Mouse (Mus musculus): Measurements from ENCODE around the gene Tmem50a. TPM values are rescaled to one million over a fixed set of nuclear protein-coding genes. Genes with fewer than 3 reads are reported as not detected.

The Tmem50a gene
- 107 and 112 TPM in 2 replicates for polyA plus RNA-seq (2016; fragmentation: Nextera tagmentation; extraction: Ambion mirVana)

DNA sequence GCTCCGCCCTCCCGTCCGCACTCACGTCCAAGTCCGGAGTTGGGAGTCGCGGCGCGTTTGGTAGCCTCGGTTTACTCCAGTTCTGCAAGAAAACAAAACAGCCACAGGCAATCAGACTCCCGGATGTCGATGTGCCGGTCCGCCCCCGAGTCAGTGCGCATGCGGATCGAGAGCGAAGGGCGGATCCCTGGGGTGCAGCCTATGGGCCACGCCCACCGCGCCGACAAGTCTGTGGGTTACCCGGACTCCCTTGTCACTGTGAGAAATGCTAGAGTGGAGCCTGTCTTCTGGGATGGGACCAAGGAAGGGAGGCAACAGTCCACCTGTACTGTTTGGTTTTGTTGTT lies at the start of gene Tmem50a:
TSS of gene Tmem50a (minus strand) at position 161 of the 346 bp plus-strand sequence.
- Histone ChIP-seq H3K4me1 (peaks cover 25% of the 10 kb centered on the region), H3K4me3 (peak within 1 kb of the TSS; percentile 94), H3K27me3 (ENCODE audit: poor library complexity, severe bottlenecking) (no peaks in the 10 kb centered on the region), H3K27ac (peak within 1 kb of the TSS; percentile 91), H3K36me3 (replicated peaks) (peaks cover 28% of the 10 kb centered on the region), H3K9me3 (peaks cover 5% of the 10 kb centered on the region; the same call in 1 of the 2 replicates)
- 0% methylated on average over 25 of the region's 25 CpGs for WGBS
- DNase-seq (ENCODE audit: extremely low spot score, low spot score), result peak; percentile 90

DNA sequence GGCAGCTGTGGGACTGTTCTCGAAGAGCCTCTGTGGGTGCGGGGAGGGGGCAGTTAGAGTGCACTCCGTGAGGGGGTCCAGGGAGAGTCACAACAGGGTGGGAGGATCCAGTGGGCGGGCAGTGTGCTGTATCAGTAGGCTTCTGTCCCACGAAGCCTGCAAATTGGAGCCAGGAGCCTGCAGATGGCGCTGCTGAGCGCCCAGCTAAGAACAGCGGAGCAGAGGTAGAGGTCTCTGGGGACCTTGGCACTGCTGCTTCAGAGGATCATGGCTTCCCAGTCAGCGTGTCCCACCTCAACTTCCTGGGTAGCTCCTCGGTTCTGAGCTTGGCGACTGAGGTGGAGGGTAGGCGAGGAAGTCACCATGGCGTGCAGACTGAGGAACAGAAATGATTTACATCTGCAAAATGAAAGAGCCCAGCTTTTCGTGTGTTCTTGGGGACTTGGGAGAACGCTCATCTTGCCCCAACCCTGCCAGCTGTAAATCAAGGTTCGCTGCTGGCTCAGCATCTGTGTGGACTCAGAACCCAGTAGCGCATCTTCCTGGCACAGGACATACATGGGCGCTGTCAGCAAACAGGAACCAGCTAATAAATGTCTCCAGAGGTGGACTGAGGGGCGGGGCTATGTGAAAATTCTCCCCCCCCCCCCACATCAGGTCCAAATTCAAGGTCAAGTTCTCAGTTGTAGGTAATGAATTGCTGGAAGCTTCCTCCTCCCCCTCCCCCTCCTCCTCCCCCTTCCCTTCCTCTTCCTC lies 48.4 kb upstream of the Tmem50a start:
- peak; percentile 58 for DNase-seq (ENCODE audit: extremely low spot score, low spot score)
- Histone ChIP-seq H3K4me1 (peaks cover 8% of the 10 kb centered on the region), H3K9me3 (no peaks in the 10 kb centered on the region), H3K4me3 (peak overlapping the region; percentile 24; the same call in 1 of the 2 replicates), H3K27me3 (ENCODE audit: poor library complexity, severe bottlenecking) (peaks cover 14% of the 10 kb centered on the region; the same call in 1 of the 2 replicates), H3K27ac (0 out of 2 replicates have a peak overlapping the region, but pooled peaks have one; percentile 22), H3K36me3 (replicated peaks) (no peaks in the 10 kb centered on the region)
- 28% methylated on average over 19 of the region's 19 CpGs for WGBS

- no peaks in the 10 kb centered on the region for H3K9me3 ChIP-seq
- peak; percentile 39 for DNase-seq (ENCODE audit: extremely low spot score, low spot score)
- H3K27ac ChIP-seq, result no peak overlapping the region
- H3K4me3 ChIP-seq, result no peak overlapping the region
- no peaks in the 10 kb centered on the region for H3K36me3 ChIP-seq (replicated peaks)
- 21% methylated on average over 3 of the region's 3 CpGs for WGBS
- peaks cover 11% of the 10 kb centered on the region; the same call in 1 of the 2 replicates for H3K4me1 ChIP-seq
- peaks cover 42% of the 10 kb centered on the region for H3K27me3 ChIP-seq (ENCODE audit: poor library complexity, severe bottlenecking)
Measured at GRCm38 (mm10) chr4:134956328-134956727, 41.5 kb upstream of the Tmem50a start.

DNA sequence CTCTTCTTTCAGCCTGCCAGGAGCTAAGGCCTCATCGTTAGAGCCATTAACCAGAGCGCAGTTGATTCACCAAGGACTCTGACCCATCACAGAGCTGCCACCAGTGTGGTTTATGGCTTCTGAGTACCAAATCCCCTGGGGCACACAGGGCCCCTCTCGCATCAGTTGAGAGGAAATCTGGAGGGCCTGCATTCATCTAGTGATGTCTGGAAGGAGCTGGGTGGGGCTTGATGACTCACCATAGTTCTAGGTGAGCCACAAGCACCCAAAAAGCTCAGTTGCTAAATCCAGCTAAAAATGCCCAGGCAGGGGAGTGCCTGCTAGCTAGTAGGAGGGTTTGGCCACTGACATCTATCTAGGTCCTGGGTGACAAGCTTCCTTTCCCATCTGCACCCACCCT lies 41.0 kb upstream of the Tmem50a start:
- Histone ChIP-seq H3K9me3 (no peaks in the 10 kb centered on the region), H3K27me3 (ENCODE audit: poor library complexity, severe bottlenecking) (peaks cover 42% of the 10 kb centered on the region), H3K27ac (no peak overlapping the region), H3K36me3 (replicated peaks) (no peaks in the 10 kb centered on the region), H3K4me1 (peaks cover 11% of the 10 kb centered on the region; the same call in 1 of the 2 replicates), H3K4me3 (no peak overlapping the region)
- DNase-seq (ENCODE audit: extremely low spot score, low spot score), result no peak
- 92% methylated on average over 3 of the region's 3 CpGs for WGBS

DNA sequence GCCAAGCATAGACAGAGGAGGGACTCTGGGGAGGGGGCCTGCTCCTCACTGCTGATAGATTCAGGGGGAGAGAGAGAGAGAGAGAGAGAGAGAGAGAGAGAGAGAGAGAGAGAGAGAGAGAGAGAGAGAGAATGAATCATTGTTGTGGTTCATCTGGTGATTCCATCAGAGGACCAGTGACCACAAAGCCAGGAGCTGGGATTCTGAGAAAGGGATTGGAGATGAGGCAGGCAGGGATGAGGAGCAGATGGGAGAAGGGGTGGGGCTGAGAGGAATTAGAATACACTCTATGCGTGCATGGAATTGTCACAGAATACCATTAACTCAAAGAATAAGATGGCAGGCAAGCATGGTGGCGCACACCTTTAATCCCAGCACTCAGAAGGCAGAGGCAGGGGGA lies 40.4 kb upstream of the Tmem50a start:
- Histone ChIP-seq H3K27me3 (ENCODE audit: poor library complexity, severe bottlenecking) (peaks cover 42% of the 10 kb centered on the region), H3K4me3 (no peak overlapping the region), H3K4me1 (peaks cover 18% of the 10 kb centered on the region), H3K9me3 (no peaks in the 10 kb centered on the region), H3K36me3 (replicated peaks) (no peaks in the 10 kb centered on the region), H3K27ac (no peak overlapping the region)
- 91% methylated on average over 2 of the region's 2 CpGs for WGBS
- DNase-seq (ENCODE audit: extremely low spot score, low spot score), result no peak

GRCm38 (mm10) chr4:134954461-134954860 lies 39.6 kb upstream of the Tmem50a start:
- Histone ChIP-seq H3K4me3 (no peak overlapping the region), H3K27me3 (ENCODE audit: poor library complexity, severe bottlenecking) (peaks cover 42% of the 10 kb centered on the region), H3K4me1 (peaks cover 18% of the 10 kb centered on the region), H3K27ac (no peak overlapping the region), H3K36me3 (replicated peaks) (no peaks in the 10 kb centered on the region), H3K9me3 (no peaks in the 10 kb centered on the region)
- 33% methylated on average over 15 of the region's 15 CpGs for WGBS
- DNase-seq (ENCODE audit: extremely low spot score, low spot score), result no peak

DNA sequence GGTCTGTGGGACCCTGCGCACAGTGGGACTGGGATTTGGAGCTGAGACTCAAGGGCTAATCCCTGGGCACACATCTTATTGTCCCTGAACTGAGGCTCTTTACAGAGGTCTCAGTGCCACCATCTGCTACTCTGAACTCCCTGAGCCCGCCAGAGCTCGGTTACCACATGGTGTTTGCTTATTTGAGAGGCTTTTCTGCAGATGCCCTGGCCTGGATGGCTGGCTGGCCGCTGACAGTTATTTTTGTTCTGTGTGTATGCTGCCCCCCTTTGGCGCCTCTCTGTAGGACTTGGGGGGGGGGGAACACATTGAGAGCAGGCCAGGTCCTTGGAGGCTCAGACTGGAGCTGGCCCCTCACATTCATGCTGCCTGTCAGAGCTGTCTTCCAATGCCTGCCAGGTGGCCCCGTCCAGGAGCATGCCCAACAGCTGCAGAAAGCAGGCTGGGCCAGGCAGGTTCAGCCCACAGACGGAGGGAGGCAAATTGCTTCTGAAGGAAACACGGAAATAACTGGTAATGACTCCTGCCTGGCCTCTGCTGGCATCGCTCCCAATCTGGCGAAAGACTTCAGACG lies 35.8 kb upstream of the Tmem50a start:
- WGBS, result 45% methylated on average over 11 of the region's 11 CpGs
- H3K9me3 ChIP-seq, result no peaks in the 10 kb centered on the region
- DNase-seq (ENCODE audit: extremely low spot score, low spot score), result no peak

DNA sequence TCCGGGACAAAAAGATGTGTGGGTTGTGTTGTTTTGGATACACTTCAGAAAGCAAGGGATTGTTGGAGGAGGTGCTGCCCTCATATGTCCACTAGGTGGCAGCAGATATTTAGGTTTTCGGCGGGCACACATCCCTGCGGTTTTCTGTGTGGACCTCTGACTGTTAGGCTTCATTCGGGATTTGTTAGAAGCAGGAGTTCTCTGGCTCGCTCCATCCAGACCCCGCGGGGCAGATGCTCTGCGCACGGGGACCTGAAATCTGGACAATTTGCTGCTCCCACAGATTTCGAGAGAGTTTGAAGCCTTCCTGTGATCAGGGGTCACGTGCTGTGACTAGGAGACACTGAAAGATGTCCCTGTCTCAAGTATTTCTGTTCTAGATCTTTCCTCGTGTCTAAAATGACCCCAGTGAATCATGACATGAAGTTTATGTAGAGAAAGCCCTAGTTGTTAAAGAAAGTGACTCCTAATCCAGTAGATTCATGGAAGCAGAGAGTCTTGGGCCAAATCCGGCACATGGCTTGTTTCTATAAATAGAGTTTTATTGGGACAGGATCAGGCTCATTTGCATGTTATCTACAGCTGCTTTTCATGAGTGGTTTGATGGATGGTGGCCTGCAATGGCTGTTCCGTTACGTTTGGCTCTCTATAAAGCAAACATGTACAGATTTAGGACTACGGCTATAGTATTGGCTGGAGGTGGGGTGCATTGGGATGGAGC lies 31.4 kb upstream of the Tmem50a start:
- Histone ChIP-seq H3K9me3 (no peaks in the 10 kb centered on the region), H3K27me3 (ENCODE audit: poor library complexity, severe bottlenecking) (peaks cover 29% of the 10 kb centered on the region), H3K36me3 (replicated peaks) (no peaks in the 10 kb centered on the region), H3K4me1 (peaks cover 11% of the 10 kb centered on the region), H3K27ac (no peak overlapping the region), H3K4me3 (peak overlapping the region; percentile 36)
- DNase-seq (ENCODE audit: extremely low spot score, low spot score), result peak; percentile 76
- WGBS, result 24% methylated on average over 17 of the region's 17 CpGs

More for the DNA sequence above, 35.8 kb upstream of the Tmem50a start:
- peak overlapping the region; percentile 51 for H3K27ac ChIP-seq
- H3K27me3 ChIP-seq (ENCODE audit: poor library complexity, severe bottlenecking), result peaks cover 25% of the 10 kb centered on the region
- no peak overlapping the region for H3K4me3 ChIP-seq
- no peaks in the 10 kb centered on the region for H3K36me3 ChIP-seq (replicated peaks)
- peaks cover 22% of the 10 kb centered on the region for H3K4me1 ChIP-seq

DNA sequence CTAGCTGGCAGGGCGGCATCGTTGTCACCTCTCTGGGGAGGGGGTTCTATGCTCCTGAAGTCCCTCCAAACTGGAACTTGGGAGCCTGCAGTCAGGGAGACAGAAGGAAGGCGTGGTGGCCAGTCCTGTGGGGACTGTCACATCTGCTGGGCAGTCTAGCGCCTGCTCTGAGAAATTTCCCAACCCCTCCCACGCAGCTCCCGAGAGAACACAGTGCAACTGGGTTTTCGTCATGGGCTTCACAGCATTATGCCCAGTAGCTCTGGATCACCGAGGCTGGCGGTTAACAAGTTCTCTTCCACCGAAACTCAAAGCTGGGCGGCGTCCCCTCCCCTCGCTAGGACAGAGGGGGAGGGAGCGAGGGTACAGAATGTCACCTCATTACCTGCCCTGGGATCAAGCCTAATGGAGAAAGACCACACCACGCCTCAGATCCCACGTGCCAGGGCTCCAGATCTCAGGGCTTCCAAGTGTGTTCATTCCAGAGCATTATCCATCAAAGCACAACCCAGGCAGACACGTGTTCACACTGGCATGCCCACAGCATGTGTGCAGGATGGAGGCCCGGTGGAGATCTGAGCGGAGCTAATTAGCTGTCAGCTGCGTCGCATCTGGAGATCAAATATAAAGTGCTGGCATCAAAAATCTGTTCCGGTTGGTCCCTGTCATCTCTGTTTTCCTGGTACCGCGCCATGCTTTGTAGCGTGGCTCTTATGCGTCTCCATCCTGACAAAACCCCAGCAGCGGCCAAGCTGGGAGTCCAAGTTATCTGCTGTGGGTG lies 29.1 kb upstream of the Tmem50a start:
- peaks cover 11% of the 10 kb centered on the region for H3K4me1 ChIP-seq
- H3K27me3 ChIP-seq (ENCODE audit: poor library complexity, severe bottlenecking), result peaks cover 30% of the 10 kb centered on the region
- H3K27ac ChIP-seq, result no peak overlapping the region
- H3K9me3 ChIP-seq, result no peaks in the 10 kb centered on the region
- WGBS, result 62% methylated on average over 27 of the region's 27 CpGs
- H3K36me3 ChIP-seq (replicated peaks), result no peaks in the 10 kb centered on the region
- H3K4me3 ChIP-seq, result no peak overlapping the region
- no peak for DNase-seq (ENCODE audit: extremely low spot score, low spot score)

DNA sequence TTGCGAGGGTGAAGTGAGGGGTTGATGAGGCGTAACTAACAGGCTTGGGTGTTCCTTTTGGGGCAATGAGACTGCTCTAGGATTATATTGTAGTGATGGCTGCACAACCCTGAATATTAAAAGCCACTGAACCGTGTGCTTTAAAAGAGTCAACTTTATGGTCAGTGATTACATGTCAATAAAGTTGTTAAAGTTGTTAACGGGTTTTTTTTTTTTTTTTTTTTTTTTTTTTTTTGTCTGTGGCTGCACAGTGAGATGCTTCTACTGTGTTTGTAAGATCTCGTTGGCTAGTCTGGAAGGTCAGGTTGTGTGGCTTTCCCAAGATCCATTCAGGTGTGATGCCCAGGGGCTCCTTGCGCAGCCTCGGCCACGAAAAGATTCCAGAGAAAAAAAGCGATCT lies 25.1 kb upstream of the Tmem50a start:
- H3K4me1 ChIP-seq, result peaks cover 6% of the 10 kb centered on the region
- H3K27me3 ChIP-seq (ENCODE audit: poor library complexity, severe bottlenecking), result peaks cover 19% of the 10 kb centered on the region
- H3K27ac ChIP-seq, result no peak overlapping the region
- no peaks in the 10 kb centered on the region for H3K9me3 ChIP-seq
- peaks cover 30% of the 10 kb centered on the region for H3K36me3 ChIP-seq (replicated peaks)
- no peak overlapping the region for H3K4me3 ChIP-seq
- WGBS, result 65% methylated on average over 9 of the region's 9 CpGs
- no peak for DNase-seq (ENCODE audit: extremely low spot score, low spot score)

DNA sequence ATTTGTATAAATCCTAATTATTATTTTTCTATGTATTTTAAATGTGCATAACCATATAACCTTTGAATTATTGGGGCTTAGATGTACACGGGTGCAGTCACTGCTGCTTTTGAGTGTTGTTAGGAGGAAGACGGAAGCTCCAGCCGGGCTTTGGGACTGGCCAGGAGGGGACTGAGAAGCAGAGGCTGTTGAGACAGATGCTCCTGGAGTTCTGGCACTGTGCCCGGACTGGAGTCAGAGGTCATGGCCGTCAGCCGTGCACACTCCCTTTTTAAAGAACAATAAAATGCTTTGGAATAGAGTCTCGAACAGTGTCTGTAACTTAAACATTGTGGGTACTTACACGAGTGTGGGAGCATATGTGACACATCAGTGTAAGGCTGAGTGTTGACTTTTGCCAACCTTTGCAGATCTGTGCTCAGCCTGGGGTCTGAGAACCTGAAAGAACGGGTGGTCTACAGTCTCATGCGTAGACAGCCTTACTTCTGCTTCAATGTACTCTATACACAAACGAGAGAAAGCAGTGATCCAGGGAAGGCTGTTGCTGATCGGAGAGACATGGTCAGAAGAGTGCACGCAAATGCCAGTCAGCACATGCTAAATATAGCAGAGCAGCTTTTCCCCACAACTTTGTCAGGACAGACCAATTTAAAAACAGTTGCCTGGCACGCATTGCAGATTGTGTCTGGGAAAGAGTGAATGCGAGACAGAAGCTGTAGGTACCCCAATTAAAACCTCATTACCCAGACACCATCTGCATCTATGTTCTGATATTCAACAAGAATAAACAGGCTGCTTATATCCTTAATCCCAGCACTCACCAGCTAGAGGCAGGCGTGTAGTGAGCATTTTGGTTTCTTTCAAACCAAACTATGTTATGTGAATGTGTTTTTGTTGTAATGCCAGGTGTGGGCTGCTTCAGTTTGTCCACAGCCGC lies 22.7 kb upstream of the Tmem50a start:
- peaks cover 53% of the 10 kb centered on the region for H3K36me3 ChIP-seq (replicated peaks)
- H3K4me3 ChIP-seq, result no peak overlapping the region
- peaks cover 6% of the 10 kb centered on the region; the same call in 1 of the 2 replicates for H3K27me3 ChIP-seq (ENCODE audit: poor library complexity, severe bottlenecking)
- H3K9me3 ChIP-seq, result no peaks in the 10 kb centered on the region
- 88% methylated on average over 17 of the region's 17 CpGs for WGBS
- no peak for DNase-seq (ENCODE audit: extremely low spot score, low spot score)
- no peak overlapping the region for H3K27ac ChIP-seq
- H3K4me1 ChIP-seq, result peaks cover 6% of the 10 kb centered on the region
